Mouse (Mus musculus): ENCODE data around the gene Zfp541.

The Zfp541 gene

DNA sequence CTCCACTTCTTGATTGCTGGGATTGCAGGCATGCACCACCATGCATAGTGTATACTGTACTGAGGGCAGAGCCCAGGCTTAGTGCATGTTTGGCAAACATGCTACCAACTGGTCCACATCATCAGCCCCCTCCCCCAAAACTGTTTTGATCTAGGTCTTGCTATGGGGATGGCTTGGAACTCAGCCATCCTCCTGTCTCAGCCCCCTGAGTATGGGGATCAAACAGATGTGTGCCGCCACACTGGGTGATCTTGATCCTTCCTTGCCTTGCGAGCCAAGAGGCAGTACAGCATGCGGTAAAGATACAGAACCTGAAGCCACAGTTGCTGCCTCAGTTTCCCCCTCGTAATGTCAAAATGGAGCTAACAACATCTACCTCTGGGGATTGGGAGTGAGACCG is 67.3 kb downstream of the Zfp541 start:
- no peak for DNase-seq (ENCODE audit: low read depth)

DNA sequence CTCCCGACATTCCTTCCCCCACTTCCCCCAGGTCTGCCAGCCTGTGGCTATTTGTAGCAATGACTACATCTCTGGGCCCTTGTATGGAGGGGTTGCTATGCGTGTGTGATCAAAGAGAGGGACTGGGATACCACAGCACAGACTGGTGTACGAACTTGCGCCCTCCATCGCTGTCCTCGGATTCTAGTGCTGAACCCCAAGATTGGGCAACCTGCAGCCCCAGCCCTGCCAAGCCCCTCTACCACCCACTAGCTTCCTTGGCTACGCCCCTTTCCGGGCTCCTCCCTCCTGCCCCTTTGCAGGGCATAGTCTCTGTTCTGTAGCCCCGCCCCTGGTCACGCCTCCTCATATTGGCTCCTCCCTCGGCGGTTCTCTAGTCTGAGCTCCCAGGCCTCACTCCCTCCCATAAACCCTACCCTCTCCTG is 67.8 kb downstream of the Zfp541 start, which contains the start of gene Slc8a2:
TSS of gene Slc8a2 (plus strand) at position 406 of the 425 bp plus-strand sequence.
- DNase-seq (ENCODE audit: low read depth), result peak; percentile 69

DNA sequence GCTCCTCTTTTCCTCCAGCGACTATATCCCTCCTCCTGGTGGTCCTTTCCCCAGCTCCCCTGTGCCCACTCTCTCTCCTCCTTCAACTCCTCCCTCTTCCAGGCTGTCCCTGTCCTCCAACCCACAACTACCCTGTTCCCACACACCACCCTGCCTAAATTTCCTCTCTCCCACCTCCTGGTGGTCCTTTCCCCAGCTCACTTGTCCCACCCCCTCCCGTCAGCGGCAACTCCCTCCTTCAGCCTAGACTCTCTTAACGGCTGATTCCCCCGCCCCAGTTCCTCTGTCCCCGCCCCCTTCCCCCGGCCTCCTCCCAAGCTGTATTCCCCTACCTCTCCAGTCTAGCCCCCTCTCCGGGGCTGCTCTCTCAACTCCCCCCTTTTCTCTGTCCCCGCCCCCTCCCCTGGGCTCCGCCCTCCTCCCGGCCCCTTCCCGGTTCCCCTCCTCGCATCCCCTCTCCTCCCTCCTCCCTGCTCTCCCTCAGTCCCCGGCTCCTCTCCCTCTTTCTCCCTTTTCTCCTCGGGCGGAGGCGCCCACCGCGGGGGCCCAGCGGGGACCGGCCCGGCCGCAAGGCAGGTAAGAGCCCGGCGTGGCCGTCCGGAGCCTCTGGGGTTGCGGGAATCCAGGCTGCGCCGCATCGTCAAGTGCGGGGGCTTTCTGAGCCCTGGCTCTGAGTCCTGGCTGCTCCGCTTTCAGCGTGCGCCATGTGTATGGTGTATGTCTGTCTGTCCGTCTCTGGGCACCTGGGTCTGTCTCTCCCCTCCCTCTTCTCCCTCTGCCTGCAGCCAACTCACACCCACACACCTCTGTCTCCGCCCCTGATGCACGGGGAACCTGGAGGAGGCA is 68.5 kb downstream of the Zfp541 start:
- no peak for DNase-seq (ENCODE audit: low read depth)

DNA sequence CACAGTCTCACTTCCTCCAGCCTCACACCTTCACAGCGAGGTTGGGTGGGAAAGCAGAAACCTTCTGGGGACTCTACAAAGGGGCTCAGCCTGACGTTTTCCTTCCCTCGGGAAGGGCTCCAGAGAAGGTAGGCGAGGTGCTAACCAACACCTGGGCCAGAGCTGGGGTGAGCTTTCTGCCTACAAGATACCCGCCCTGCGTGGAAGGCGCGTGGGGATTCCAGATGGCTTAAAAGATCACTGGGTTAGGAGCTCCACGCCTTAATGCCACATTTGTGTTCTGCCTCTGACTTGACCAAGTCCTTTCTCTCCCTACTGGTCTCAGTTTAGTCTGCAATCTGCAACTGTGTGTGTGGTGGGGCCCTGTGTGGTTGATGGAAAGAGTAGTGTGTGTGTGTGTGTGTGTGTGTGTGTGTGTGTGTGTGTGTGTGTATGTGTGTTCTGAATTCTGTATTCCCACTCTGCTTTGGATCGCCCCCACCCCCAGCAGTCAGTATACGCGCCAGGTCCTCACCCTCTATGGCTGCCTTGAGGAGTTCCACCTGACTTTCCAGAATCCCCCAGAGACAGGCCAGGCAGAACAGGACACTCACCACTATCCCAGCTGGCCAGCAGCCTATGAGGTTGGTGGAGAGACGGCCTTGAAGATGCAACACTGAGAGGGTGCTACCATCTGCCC is 69.5 kb downstream of the Zfp541 start:
- no peak for DNase-seq (ENCODE audit: low read depth)

DNA sequence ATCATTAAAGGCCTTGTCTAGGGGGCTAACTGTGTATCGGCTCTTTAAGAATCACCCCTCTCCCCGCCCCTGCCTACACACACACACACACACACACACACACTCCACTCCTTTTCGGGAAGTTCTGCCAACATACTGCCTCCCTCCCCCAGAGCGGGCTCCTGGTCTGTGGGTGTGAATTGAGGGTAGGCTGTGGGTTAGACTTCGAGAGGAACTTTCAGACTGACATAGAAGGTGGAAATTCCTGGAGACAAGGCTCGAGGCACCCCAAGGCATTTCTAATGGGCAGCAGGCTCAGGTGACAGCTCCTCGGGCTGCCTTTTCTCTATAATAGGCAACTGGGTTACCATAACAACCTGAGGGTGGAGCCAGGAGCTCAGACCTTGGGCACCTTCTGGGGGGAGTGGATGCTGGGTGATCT is 70.6 kb downstream of the Zfp541 start:
- DNase-seq (ENCODE audit: low read depth), result no peak

DNA sequence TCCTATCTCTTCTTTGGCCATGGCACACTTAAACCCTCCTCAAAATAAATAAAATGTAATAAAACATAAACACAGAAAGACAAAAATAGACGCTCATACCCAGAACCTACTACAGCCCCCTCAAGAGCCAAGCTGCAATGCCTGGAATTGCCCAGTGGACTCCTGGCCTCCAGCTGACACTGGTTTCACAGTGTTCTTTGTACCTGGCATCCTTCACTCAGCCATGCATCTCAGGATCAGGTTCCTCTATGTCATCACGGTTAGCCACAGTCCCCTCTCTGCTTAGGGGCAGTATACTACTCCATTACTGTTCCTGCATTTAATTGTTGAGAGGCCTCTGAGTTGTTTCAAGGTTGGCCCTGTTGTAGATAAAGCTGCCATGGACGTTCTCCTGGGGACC is 71.3 kb downstream of the Zfp541 start:
- no peak for DNase-seq (ENCODE audit: low read depth)

DNA sequence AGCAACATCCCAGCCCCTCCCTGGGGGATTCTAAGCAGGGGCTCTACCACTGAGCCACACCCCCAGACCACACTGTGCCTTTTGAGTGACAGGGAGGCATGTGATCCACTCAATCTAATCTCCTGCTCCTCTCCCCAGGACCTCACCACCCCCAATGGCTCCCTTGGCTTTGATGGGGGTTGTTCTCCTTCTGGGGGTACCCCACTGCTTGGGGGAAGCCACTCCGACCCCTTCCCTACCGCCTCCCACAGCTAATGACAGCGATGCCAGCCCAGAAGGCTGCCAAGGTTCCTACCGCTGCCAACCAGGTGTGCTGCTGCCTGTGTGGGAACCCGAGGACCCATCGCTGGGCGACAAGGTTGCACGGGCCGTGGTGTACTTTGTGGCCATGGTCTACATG is 72.1 kb downstream of the Zfp541 start:
- no peak for DNase-seq (ENCODE audit: low read depth)

DNA sequence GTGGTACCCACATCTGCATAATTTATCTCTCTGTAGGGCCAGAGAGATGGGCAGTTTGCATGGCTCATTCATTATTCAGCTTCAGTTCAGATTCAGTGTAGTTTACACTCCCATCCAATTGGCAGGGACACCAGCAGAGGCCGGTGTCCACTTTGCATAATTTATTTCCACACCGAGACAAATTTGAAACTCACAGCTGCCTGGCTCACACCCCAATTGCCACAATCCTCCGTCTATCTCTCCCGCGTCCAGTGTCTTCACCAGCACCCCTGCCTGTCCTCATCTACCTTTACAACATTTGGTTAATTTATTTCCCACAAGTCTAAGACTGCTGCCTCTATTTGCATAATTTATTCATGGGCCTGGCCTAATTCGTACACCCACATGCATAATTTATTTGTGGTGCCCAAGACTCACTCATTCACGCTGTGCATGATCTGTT is 73.4 kb downstream of the Zfp541 start:
- DNase-seq (ENCODE audit: low read depth), result no peak

Data from NIH3T3 (cell line).